Mouse (Mus musculus): ENCODE results near the gene Olfr1181. TPM values are rescaled to one million over a fixed set of nuclear protein-coding genes. Genes with fewer than 3 reads are reported as not detected.
"Not testable (repeated sequence)": the region's sequence is repeated elsewhere in the genome, so short reads cannot be mapped to it uniquely, and the experiment has no call there.

Gene Olfr1181
- total RNA-seq (2014; rRNA removed; ENCODE audit: low replicate concordance): not detected in 2 replicates
- polyA plus RNA-seq (2015; fragmentation: Nextera tagmentation; extraction: Ambion mirVana): not detected in 2 replicates

DNA sequence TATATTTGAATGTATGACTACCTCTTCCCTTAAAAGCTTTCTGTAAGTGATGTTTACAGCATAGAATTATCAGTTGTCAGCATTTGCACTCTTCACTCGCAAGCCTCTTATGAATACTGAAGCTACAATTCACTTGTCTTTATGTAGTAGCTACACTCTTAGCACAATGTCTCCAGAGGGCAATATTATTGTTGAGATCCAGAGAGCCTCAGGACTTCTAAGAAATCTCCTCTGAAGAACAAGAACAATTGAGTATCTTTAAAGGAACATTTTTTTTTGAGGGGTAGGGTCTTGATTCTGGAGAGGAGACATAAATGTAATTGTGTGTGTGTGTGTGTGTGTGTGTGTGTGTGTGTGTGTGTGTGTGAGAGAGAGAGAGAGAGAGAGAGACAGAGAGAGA lies at the start of gene Olfr1181:
Gene Olfr1181 (minus strand): TSS at position 101 of the 400 bp plus-strand sequence.
- H3K27me3 ChIP-seq (ENCODE audit: control insufficient read depth, insufficient read depth, low read length): no peaks in the 10 kb centered on the region
- no peak for DNase-seq (ENCODE audit: low spot score)
- ATAC-seq (ENCODE audit: insufficient read depth, low read depth): no peak
- H3K4me1 ChIP-seq (ENCODE audit: control insufficient read depth, insufficient read depth): no peaks in the 10 kb centered on the region
- no peaks in the 10 kb centered on the region for H3K36me3 ChIP-seq (replicated peaks; ENCODE audit: control insufficient read depth, insufficient read depth, low read length)
- H3K9ac ChIP-seq (replicated peaks; ENCODE audit: low read depth, low read length): no peak within 1 kb of the TSS
- TF ChIP-seq CTCF (IDR thresholded peaks at IDR 0.05; ENCODE audit: low read depth): no peak
- TF ChIP-seq EP300 (IDR thresholded peaks at IDR 0.05; ENCODE audit: low read depth): no peak
- no peak within 1 kb of the TSS for H3K4me3 ChIP-seq (ENCODE audit: low read depth, low read length)
- 78% methylated on average over 1 of the region's 1 CpGs for whole genome bisulfite sequencing
- H3K27ac ChIP-seq (ENCODE audit: low read depth): no peak within 1 kb of the TSS
- H3K9me3 ChIP-seq (replicated peaks; ENCODE audit: control insufficient read depth, low read length): 0 out of 2 replicates have a peak, but pooled peaks cover 3% of the 10 kb centered on the region
- no peak within 1 kb of the TSS for H3K4me2 ChIP-seq (ENCODE audit: low read depth, low read length)

DNA sequence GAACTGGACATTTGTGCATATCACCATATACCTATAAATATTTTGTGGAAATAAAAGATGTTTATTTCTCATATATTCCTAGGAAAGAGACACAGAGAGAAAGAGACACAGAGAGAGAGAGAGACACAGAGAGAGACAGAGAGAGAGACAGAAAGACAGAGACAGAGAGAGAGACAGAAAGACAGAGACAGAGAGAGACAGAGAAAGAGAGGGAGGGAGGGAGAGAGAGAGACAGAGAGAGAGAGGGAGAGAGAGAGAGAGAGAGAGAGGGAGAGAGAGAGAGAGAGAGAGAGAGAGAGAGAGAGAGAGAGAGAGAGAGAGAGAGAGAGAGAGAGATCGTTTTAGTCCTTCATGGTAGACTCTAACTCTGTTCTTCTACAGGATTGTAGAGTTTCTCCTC lies 28.6 kb upstream of the Olfr1181 start, which contains the start of gene Olfr1183:
Gene Olfr1183 (plus strand): TSS at position 301 of the 400 bp plus-strand sequence.
- not testable (repeated sequence) for H3K4me3 ChIP-seq (ENCODE audit: low read depth, low read length); H3K9me3 ChIP-seq (replicated peaks; ENCODE audit: control insufficient read depth, low read length); H3K4me2 ChIP-seq (ENCODE audit: low read depth, low read length); DNase-seq (ENCODE audit: low spot score); H3K27me3 ChIP-seq (ENCODE audit: control insufficient read depth, insufficient read depth, low read length); H3K9ac ChIP-seq (replicated peaks; ENCODE audit: low read depth, low read length); H3K4me1 ChIP-seq (ENCODE audit: control insufficient read depth, insufficient read depth); H3K27ac ChIP-seq (ENCODE audit: low read depth); ATAC-seq (ENCODE audit: insufficient read depth, low read depth); H3K36me3 ChIP-seq (replicated peaks; ENCODE audit: control insufficient read depth, insufficient read depth, low read length)
- WGBS: 72% methylated on average over 1 of the region's 1 CpGs

DNA sequence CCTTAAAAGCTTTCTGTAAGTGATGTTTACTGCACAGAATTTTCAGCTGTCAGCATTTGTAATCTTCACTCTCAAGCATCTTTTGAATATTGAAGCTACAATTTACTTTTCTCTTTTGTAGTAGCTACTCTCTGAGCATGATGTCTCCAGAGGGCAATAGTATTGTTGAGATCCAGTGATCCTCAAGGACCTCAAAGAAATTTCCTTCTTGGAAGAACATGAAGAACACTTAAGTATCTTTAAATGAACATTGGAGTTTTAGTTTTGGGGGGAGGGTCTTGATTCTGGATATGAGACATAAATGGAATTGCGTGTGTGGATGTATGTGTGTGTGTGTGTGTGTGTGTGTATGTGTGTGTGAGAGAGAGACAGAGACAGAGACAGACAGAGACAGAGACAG lies 23.1 kb upstream of the Olfr1181 start, which contains the start of gene Gm13757:
Gene Gm13757 (minus strand): TSS at position 101 of the 400 bp plus-strand sequence.
- no peak within 1 kb of the TSS for H3K4me3 ChIP-seq (ENCODE audit: low read depth, low read length)
- no peaks in the 10 kb centered on the region for H3K9me3 ChIP-seq (replicated peaks; ENCODE audit: control insufficient read depth, low read length)
- no peak within 1 kb of the TSS for H3K9ac ChIP-seq (replicated peaks; ENCODE audit: low read depth, low read length)
- 75% methylated on average over 1 of the region's 1 CpGs for WGBS
- TF ChIP-seq CTCF (IDR thresholded peaks at IDR 0.05; ENCODE audit: low read depth): no peak
- no peak for TF ChIP-seq EP300 (IDR thresholded peaks at IDR 0.05; ENCODE audit: low read depth)
- no peaks in the 10 kb centered on the region for H3K4me1 ChIP-seq (ENCODE audit: control insufficient read depth, insufficient read depth)
- no peak within 1 kb of the TSS for H3K27ac ChIP-seq (ENCODE audit: low read depth)
- H3K36me3 ChIP-seq (replicated peaks; ENCODE audit: control insufficient read depth, insufficient read depth, low read length): no peaks in the 10 kb centered on the region
- no peak within 1 kb of the TSS for H3K4me2 ChIP-seq (ENCODE audit: low read depth, low read length)
- no peak for ATAC-seq (ENCODE audit: insufficient read depth, low read depth)
- no peaks in the 10 kb centered on the region for H3K27me3 ChIP-seq (ENCODE audit: control insufficient read depth, insufficient read depth, low read length)
- DNase-seq (ENCODE audit: low spot score): no peak

DNA sequence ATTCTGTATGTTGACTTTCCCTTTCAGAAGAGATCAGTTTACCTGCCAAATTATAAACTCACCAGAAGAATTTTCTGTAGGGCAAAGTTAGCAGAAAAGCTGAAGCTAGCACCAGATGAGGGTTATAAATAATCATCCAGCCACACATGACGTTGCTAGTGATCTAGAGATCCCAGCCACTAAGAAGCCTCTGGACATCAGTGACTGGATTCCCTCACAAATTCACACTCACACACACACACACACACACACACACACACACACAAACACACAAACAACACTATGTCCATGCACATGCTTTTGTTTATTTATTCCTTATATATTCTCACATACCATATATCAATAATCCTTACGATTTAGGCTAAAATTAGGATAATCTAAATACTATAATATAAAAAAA lies 6.9 kb downstream of the Olfr1181 start, which contains the start of gene Olfr1180:
Gene Olfr1180 (minus strand): TSS at position 101 of the 400 bp plus-strand sequence.
- Histone ChIP-seq H3K27me3 (ENCODE audit: control insufficient read depth, insufficient read depth, low read length) (no peaks in the 10 kb centered on the region), H3K36me3 (replicated peaks; ENCODE audit: control insufficient read depth, insufficient read depth, low read length) (no peaks in the 10 kb centered on the region), H3K27ac (ENCODE audit: low read depth) (no peak within 1 kb of the TSS), H3K4me1 (ENCODE audit: control insufficient read depth, insufficient read depth) (no peaks in the 10 kb centered on the region), H3K9ac (replicated peaks; ENCODE audit: low read depth, low read length) (no peak within 1 kb of the TSS), H3K4me3 (ENCODE audit: low read depth, low read length) (no peak within 1 kb of the TSS), H3K4me2 (ENCODE audit: low read depth, low read length) (no peak within 1 kb of the TSS), H3K9me3 (replicated peaks; ENCODE audit: control insufficient read depth, low read length) (no peaks in the 10 kb centered on the region)
- DNase-seq (ENCODE audit: low spot score): no peak
- 55% methylated on average over 2 of the region's 2 CpGs for WGBS
- ATAC-seq (ENCODE audit: insufficient read depth, low read depth): no peak
- TF ChIP-seq EP300 (IDR thresholded peaks at IDR 0.05; ENCODE audit: low read depth) (no peak), CTCF (IDR thresholded peaks at IDR 0.05; ENCODE audit: low read depth) (no peak)

DNA sequence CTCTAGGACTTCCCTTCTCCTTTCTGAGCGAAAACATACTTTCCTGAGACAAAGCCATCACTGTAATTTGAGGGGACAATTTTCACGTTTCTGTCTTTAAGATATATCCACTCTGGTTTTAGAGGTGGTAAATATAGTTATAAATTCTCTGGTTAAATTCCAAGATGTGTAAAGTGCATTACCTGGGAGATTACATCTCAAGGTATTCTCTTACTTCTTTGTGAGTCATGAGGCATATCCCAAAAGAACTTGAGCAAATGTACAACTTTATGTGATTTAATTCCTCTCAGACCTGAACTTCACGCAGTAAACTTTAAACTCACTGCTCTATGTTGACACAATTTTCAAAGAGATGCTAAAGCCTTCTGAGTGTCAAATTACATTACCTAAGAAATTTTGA lies 19.6 kb downstream of the Olfr1181 start, which contains the start of gene Olfr1179:
Gene Olfr1179 (minus strand): TSS at position 101 of the 400 bp plus-strand sequence.
- WGBS: 67% methylated on average over 3 of the region's 3 CpGs
- Histone ChIP-seq H3K27me3 (ENCODE audit: control insufficient read depth, insufficient read depth, low read length) (no peaks in the 10 kb centered on the region), H3K4me1 (ENCODE audit: control insufficient read depth, insufficient read depth) (no peaks in the 10 kb centered on the region)

DNA sequence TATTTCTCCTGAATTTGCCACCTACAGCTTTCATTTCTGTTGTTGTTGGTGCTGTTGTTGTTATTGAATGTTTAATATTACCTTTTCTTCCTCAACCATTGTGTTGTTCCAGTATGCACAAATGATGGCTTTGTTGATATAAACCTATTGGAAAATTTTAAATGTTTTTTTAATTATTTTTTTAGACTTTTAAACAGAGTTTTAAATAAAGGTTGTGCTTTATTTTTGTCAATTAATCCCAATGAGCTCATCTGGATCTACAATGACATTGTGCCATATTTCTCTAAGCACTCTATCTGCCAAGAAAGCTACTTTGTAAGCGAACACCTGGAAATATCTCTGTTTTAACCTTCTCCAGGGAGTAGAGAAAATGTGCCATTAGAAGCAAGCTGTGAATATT lies 39.2 kb downstream of the Olfr1181 start, which contains the start of gene Olfr1178:
Gene Olfr1178 (plus strand): TSS at position 301 of the 400 bp plus-strand sequence.
- Histone ChIP-seq H3K36me3 (replicated peaks; ENCODE audit: control insufficient read depth, insufficient read depth, low read length) (no peaks in the 10 kb centered on the region), H3K27me3 (ENCODE audit: control insufficient read depth, insufficient read depth, low read length) (no peaks in the 10 kb centered on the region), H3K9ac (replicated peaks; ENCODE audit: low read depth, low read length) (no peak within 1 kb of the TSS), H3K4me1 (ENCODE audit: control insufficient read depth, insufficient read depth) (no peaks in the 10 kb centered on the region), H3K9me3 (replicated peaks; ENCODE audit: control insufficient read depth, low read length) (no peaks in the 10 kb centered on the region), H3K4me3 (ENCODE audit: low read depth, low read length) (no peak within 1 kb of the TSS), H3K4me2 (ENCODE audit: low read depth, low read length) (no peak within 1 kb of the TSS), H3K27ac (ENCODE audit: low read depth) (no peak within 1 kb of the TSS)
- 61% methylated on average over 1 of the region's 1 CpGs for WGBS
- DNase-seq (ENCODE audit: low spot score): no peak
- TF ChIP-seq CTCF (IDR thresholded peaks at IDR 0.05; ENCODE audit: low read depth) (no peak), EP300 (IDR thresholded peaks at IDR 0.05; ENCODE audit: low read depth) (no peak)
- ATAC-seq (ENCODE audit: insufficient read depth, low read depth): no peak

More for the DNA sequence above, 19.6 kb downstream of the Olfr1181 start, which contains the start of gene Olfr1179:
- Histone ChIP-seq H3K9ac (replicated peaks; ENCODE audit: low read depth, low read length) (no peak within 1 kb of the TSS), H3K27ac (ENCODE audit: low read depth) (no peak within 1 kb of the TSS), H3K4me3 (ENCODE audit: low read depth, low read length) (no peak within 1 kb of the TSS), H3K4me2 (ENCODE audit: low read depth, low read length) (no peak within 1 kb of the TSS), H3K36me3 (replicated peaks; ENCODE audit: control insufficient read depth, insufficient read depth, low read length) (no peaks in the 10 kb centered on the region), H3K9me3 (replicated peaks; ENCODE audit: control insufficient read depth, low read length) (no peaks in the 10 kb centered on the region)
- no peak for DNase-seq (ENCODE audit: low spot score)
- ATAC-seq (ENCODE audit: insufficient read depth, low read depth): no peak
- no peak for TF ChIP-seq EP300 (IDR thresholded peaks at IDR 0.05; ENCODE audit: low read depth)
- no peak for TF ChIP-seq CTCF (IDR thresholded peaks at IDR 0.05; ENCODE audit: low read depth)

Other genes with a start within 250 kb of the Olfr1181 start
- not detected in 2 replicates for gene Olfr1168, start 244.3 kb downstream of the Olfr1181 start, total RNA-seq (2014; rRNA removed; ENCODE audit: low replicate concordance)
- not detected in 2 replicates for gene Olfr1168, start 244.3 kb downstream of the Olfr1181 start, polyA plus RNA-seq (2015; fragmentation: Nextera tagmentation; extraction: Ambion mirVana)
- gene Olfr1170, start 197.8 kb downstream of the Olfr1181 start, total RNA-seq (2014; rRNA removed; ENCODE audit: low replicate concordance): not detected in 2 replicates
- not detected in 2 replicates for gene Olfr1170, start 197.8 kb downstream of the Olfr1181 start, polyA plus RNA-seq (2015; fragmentation: Nextera tagmentation; extraction: Ambion mirVana)
- not detected in 2 replicates for gene Olfr1173, start 146.3 kb downstream of the Olfr1181 start, total RNA-seq (2014; rRNA removed; ENCODE audit: low replicate concordance)
- gene Olfr1173, start 146.3 kb downstream of the Olfr1181 start, polyA plus RNA-seq (2015; fragmentation: Nextera tagmentation; extraction: Ambion mirVana): not detected in 2 replicates
- not detected in 2 replicates for gene Olfr1174-ps, start 111.0 kb downstream of the Olfr1181 start, total RNA-seq (2014; rRNA removed; ENCODE audit: low replicate concordance)
- not detected in 2 replicates for gene Olfr1174-ps, start 111.0 kb downstream of the Olfr1181 start, polyA plus RNA-seq (2015; fragmentation: Nextera tagmentation; extraction: Ambion mirVana)
- gene Olfr1175-ps, start 99.0 kb downstream of the Olfr1181 start, total RNA-seq (2014; rRNA removed; ENCODE audit: low replicate concordance): not detected in 2 replicates
- not detected in 2 replicates for gene Olfr1175-ps, start 99.0 kb downstream of the Olfr1181 start, polyA plus RNA-seq (2015; fragmentation: Nextera tagmentation; extraction: Ambion mirVana)
- not detected in 2 replicates for gene Olfr1176, start 89.5 kb downstream of the Olfr1181 start, total RNA-seq (2014; rRNA removed; ENCODE audit: low replicate concordance)
- not detected in 2 replicates for gene Olfr1176, start 89.5 kb downstream of the Olfr1181 start, polyA plus RNA-seq (2015; fragmentation: Nextera tagmentation; extraction: Ambion mirVana)
- gene Olfr1177-ps, start 79.7 kb downstream of the Olfr1181 start, total RNA-seq (2014; rRNA removed; ENCODE audit: low replicate concordance): not detected in 2 replicates
- not detected in 2 replicates for gene Olfr1177-ps, start 79.7 kb downstream of the Olfr1181 start, polyA plus RNA-seq (2015; fragmentation: Nextera tagmentation; extraction: Ambion mirVana)
- not detected in 2 replicates for gene Olfr1178, start 39.1 kb downstream of the Olfr1181 start, total RNA-seq (2014; rRNA removed; ENCODE audit: low replicate concordance)
- gene Olfr1178, start 39.1 kb downstream of the Olfr1181 start, polyA plus RNA-seq (2015; fragmentation: Nextera tagmentation; extraction: Ambion mirVana): not detected in 2 replicates
- not detected in 2 replicates for gene Olfr1179, start 19.7 kb downstream of the Olfr1181 start, total RNA-seq (2014; rRNA removed; ENCODE audit: low replicate concordance)
- gene Olfr1179, start 19.7 kb downstream of the Olfr1181 start, polyA plus RNA-seq (2015; fragmentation: Nextera tagmentation; extraction: Ambion mirVana): not detected in 2 replicates
- gene Olfr1180, start 7.0 kb downstream of the Olfr1181 start, total RNA-seq (2014; rRNA removed; ENCODE audit: low replicate concordance): not detected in 2 replicates
- not detected in 2 replicates for gene Olfr1180, start 7.0 kb downstream of the Olfr1181 start, polyA plus RNA-seq (2015; fragmentation: Nextera tagmentation; extraction: Ambion mirVana)
- not detected in 2 replicates for gene Gm13757, start 23.0 kb upstream of the Olfr1181 start, total RNA-seq (2014; rRNA removed; ENCODE audit: low replicate concordance)
- gene Gm13757, start 23.0 kb upstream of the Olfr1181 start, polyA plus RNA-seq (2015; fragmentation: Nextera tagmentation; extraction: Ambion mirVana): not detected in 2 replicates
- gene Olfr1183, start 28.7 kb upstream of the Olfr1181 start, total RNA-seq (2014; rRNA removed; ENCODE audit: low replicate concordance): not detected in 2 replicates
- not detected in 2 replicates for gene Olfr1183, start 28.7 kb upstream of the Olfr1181 start, polyA plus RNA-seq (2015; fragmentation: Nextera tagmentation; extraction: Ambion mirVana)
- not detected in 2 replicates for gene Olfr1184, start 57.4 kb upstream of the Olfr1181 start, total RNA-seq (2014; rRNA removed; ENCODE audit: low replicate concordance)
- gene Olfr1184, start 57.4 kb upstream of the Olfr1181 start, polyA plus RNA-seq (2015; fragmentation: Nextera tagmentation; extraction: Ambion mirVana): not detected in 2 replicates
- gene Olfr1185-ps1, start 67.1 kb upstream of the Olfr1181 start, total RNA-seq (2014; rRNA removed; ENCODE audit: low replicate concordance): not detected in 2 replicates
- not detected in 2 replicates for gene Olfr1185-ps1, start 67.1 kb upstream of the Olfr1181 start, polyA plus RNA-seq (2015; fragmentation: Nextera tagmentation; extraction: Ambion mirVana)
- not detected in 2 replicates for gene Olfr1186, start 92.4 kb upstream of the Olfr1181 start, total RNA-seq (2014; rRNA removed; ENCODE audit: low replicate concordance)
- gene Olfr1186, start 92.4 kb upstream of the Olfr1181 start, polyA plus RNA-seq (2015; fragmentation: Nextera tagmentation; extraction: Ambion mirVana): not detected in 2 replicates
- not detected in 2 replicates for gene Olfr1188, start 130.8 kb upstream of the Olfr1181 start, total RNA-seq (2014; rRNA removed; ENCODE audit: low replicate concordance)
- not detected in 2 replicates for gene Olfr1188, start 130.8 kb upstream of the Olfr1181 start, polyA plus RNA-seq (2015; fragmentation: Nextera tagmentation; extraction: Ambion mirVana)
- gene Olfr1189, start 160.3 kb upstream of the Olfr1181 start, total RNA-seq (2014; rRNA removed; ENCODE audit: low replicate concordance): not detected in 2 replicates
- not detected in 2 replicates for gene Olfr1189, start 160.3 kb upstream of the Olfr1181 start, polyA plus RNA-seq (2015; fragmentation: Nextera tagmentation; extraction: Ambion mirVana)
- not detected in 2 replicates for gene Olfr1191-ps1, start 214.4 kb upstream of the Olfr1181 start, total RNA-seq (2014; rRNA removed; ENCODE audit: low replicate concordance)
- not detected in 2 replicates for gene Olfr1191-ps1, start 214.4 kb upstream of the Olfr1181 start, polyA plus RNA-seq (2015; fragmentation: Nextera tagmentation; extraction: Ambion mirVana)
- gene Olfr1192-ps1, start 222.3 kb upstream of the Olfr1181 start, total RNA-seq (2014; rRNA removed; ENCODE audit: low replicate concordance): not detected in 2 replicates
- not detected in 2 replicates for gene Olfr1192-ps1, start 222.3 kb upstream of the Olfr1181 start, polyA plus RNA-seq (2015; fragmentation: Nextera tagmentation; extraction: Ambion mirVana)
- gene Olfr1193, start 249.5 kb upstream of the Olfr1181 start, total RNA-seq (2014; rRNA removed; ENCODE audit: low replicate concordance): not detected in 2 replicates
- not detected in 2 replicates for gene Olfr1193, start 249.5 kb upstream of the Olfr1181 start, polyA plus RNA-seq (2015; fragmentation: Nextera tagmentation; extraction: Ambion mirVana)